Mouse (Mus musculus): ENCODE measurements around the gene Hnrnpul2.
A peak's percentile ranks its signal among the peaks of the same experiment; 100 is the strongest.

Hnrnpul2 gene

DNA sequence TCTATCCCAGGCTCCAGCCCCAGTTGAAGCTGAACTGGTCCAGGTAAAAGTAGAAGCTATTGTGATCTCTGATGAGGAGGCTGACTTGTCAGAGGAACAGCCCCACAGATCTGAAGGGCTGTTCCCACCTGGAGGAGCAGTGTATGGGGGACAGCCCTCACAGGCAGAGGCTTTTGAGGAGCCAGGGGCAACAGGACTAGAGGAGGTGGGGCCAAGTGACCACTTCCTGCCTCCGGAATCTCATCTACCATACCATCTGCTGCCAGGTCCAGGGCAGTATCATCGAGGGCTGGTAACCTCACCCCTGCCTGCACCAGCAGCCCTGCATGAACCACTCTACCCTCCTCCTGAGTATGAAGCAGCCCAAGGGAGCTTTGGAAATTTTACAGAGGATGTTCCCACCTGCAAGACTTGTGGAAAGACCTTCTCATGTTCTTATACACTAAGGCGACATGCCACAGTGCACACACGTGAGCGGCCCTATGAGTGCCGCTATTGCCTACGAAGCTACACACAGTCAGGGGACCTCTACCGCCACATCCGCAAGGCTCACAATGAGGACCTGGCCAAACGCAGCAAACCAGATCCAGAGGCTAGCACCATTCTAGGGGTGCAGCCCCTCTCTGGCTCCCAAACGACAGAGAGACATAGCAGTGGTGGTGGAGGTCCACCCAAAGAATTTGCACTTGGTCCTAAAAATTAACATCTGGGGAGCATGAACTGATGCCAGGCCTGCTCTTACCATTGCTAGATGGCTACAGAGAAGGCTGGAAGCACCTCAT is 15.7 kb upstream of the Hnrnpul2 start:
- H3K4me1 ChIP-seq (replicated peaks; ENCODE audit: low read depth, low read length), result peaks cover 61% of the 10 kb centered on the region
- H3K27me3 ChIP-seq (ENCODE audit: insufficient read depth, low read length), result no peaks in the 10 kb centered on the region
- TF ChIP-seq NANOG (IDR thresholded peaks at IDR 0.05; ENCODE audit: borderline replicate concordance, low read length) (no peak), CTCF (conservative IDR thresholded peaks at IDR 0.05; ENCODE audit: low read length) (no peak), POU5F1 (IDR thresholded peaks at IDR 0.05; ENCODE audit: borderline replicate concordance, low read length) (no peak)
- peaks cover 59% of the 10 kb centered on the region for H3K36me3 ChIP-seq (ENCODE audit: insufficient read depth, low read length)
- peak overlapping the region; percentile 92; the same call in 1 of the 2 replicates for H3K4me3 ChIP-seq (replicated peaks; ENCODE audit: low read length)
- no peaks in the 10 kb centered on the region for H3K9me3 ChIP-seq (ENCODE audit: low read length)

DNA sequence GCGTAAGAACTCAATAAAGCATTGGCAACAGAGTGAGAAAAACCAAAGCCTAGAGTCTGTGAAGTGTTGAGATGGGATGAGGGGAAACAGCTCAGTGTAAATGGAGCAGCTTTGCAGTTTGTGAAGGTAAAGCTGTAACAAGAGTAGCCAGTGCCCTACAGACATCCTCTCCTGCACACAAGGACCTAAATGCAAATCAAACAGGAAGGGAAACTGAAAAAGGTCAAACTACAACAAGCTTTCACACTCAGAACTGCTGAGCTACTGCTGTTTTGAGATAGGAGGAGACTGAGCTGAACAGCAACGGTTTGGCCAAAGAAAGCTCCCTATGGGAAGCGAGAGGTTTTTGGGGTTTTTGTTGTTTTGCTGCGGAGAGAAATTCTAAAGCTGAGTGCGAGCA is 13.0 kb upstream of the Hnrnpul2 start:
- Histone ChIP-seq H3K9me3 (ENCODE audit: low read length) (no peaks in the 10 kb centered on the region), H3K4me3 (replicated peaks; ENCODE audit: low read length) (0 out of 2 replicates have a peak overlapping the region, but pooled peaks have one; percentile 17), H3K36me3 (ENCODE audit: insufficient read depth, low read length) (peaks cover 86% of the 10 kb centered on the region), H3K4me1 (replicated peaks; ENCODE audit: low read depth, low read length) (peaks cover 54% of the 10 kb centered on the region), H3K27me3 (ENCODE audit: insufficient read depth, low read length) (no peaks in the 10 kb centered on the region)
- no peak for TF ChIP-seq NANOG (IDR thresholded peaks at IDR 0.05; ENCODE audit: borderline replicate concordance, low read length)
- TF ChIP-seq CTCF (conservative IDR thresholded peaks at IDR 0.05; ENCODE audit: low read length), result no peak
- TF ChIP-seq POU5F1 (IDR thresholded peaks at IDR 0.05; ENCODE audit: borderline replicate concordance, low read length), result no peak

DNA sequence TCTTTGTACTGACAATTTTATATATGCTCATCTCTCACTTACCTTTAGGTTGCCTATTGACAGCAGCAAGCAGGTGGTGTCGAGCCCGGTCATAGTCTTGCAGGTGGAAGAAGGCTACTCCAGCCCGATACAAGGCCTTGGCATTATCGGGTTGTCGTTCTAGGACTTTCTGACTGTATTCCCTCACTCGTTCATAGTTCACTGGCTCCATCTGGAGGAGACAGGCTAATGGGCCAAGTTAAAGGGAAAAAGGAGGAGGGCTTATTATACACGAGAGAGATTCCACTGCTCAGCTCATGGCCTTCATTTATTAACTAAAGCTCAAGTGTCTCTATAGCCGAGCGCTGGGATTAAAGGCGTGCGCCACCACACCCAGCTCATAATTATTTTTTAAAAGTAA is 4.0 kb upstream of the Hnrnpul2 start:
- Histone ChIP-seq H3K27me3 (ENCODE audit: insufficient read depth, low read length) (no peaks in the 10 kb centered on the region), H3K36me3 (ENCODE audit: insufficient read depth, low read length) (peaks cover 75% of the 10 kb centered on the region), H3K4me3 (replicated peaks; ENCODE audit: low read length) (no peak overlapping the region), H3K4me1 (replicated peaks; ENCODE audit: low read depth, low read length) (peaks cover 36% of the 10 kb centered on the region), H3K9me3 (ENCODE audit: low read length) (no peaks in the 10 kb centered on the region)
- TF ChIP-seq NANOG (IDR thresholded peaks at IDR 0.05; ENCODE audit: borderline replicate concordance, low read length) (no peak), POU5F1 (IDR thresholded peaks at IDR 0.05; ENCODE audit: borderline replicate concordance, low read length) (no peak), CTCF (conservative IDR thresholded peaks at IDR 0.05; ENCODE audit: low read length) (no peak)

DNA sequence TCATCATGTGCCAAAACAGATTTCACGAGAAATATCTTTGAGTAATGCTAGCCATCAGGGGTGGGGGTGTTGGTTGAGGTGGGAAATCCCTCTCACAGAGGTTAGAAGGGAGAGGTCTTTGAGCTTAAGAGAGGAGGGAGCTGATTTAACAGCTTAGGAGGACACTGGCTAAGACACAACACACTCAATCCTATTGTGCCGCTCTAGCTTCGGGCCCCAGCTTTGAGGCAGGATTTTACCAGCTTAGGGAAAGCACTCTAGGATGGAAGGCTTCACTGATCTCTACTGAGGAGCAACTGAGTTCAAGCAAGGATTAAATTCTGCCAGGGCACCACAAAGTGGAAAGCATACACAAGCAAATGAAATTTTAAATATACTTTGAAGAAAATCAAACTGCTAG is 2.8 kb upstream of the Hnrnpul2 start:
- peaks cover 48% of the 10 kb centered on the region for H3K4me1 ChIP-seq (replicated peaks; ENCODE audit: low read depth, low read length)

DNA sequence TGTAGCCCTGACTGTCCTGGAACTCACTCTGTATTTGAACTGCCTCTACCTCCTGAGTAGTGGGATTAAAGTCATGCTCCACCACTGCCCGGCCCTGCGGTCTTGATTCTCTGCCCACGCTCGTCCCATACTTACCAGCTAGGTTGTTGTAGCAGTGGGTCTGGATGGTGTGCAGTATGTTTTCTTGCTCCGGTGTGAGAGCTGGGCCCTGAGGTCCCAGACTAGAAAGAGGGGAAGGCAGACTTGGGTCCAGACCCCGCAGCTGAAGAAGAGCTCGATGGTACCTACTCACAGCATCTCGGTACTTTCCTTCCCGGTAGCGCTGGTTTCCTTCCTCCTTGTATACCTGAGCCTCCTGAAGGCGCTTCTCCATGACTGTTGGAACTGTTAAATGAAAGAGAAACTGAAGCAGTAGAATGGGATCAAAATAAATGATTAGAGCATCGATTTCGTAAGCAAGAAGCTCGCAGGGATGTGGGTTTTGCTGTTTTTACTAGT is 1.5 kb upstream of the Hnrnpul2 start:
- Histone ChIP-seq H3K27me3 (ENCODE audit: insufficient read depth, low read length) (no peaks in the 10 kb centered on the region), H3K36me3 (ENCODE audit: insufficient read depth, low read length) (peaks cover 75% of the 10 kb centered on the region), H3K9me3 (ENCODE audit: low read length) (no peaks in the 10 kb centered on the region), H3K4me1 (replicated peaks; ENCODE audit: low read depth, low read length) (peaks cover 61% of the 10 kb centered on the region), H3K4me3 (replicated peaks; ENCODE audit: low read length) (peak overlapping the region; percentile 99)
- TF ChIP-seq POU5F1 (IDR thresholded peaks at IDR 0.05; ENCODE audit: borderline replicate concordance, low read length) (no peak), NANOG (IDR thresholded peaks at IDR 0.05; ENCODE audit: borderline replicate concordance, low read length) (no peak), CTCF (conservative IDR thresholded peaks at IDR 0.05; ENCODE audit: low read length) (no peak)

More for the DNA sequence above, 2.8 kb upstream of the Hnrnpul2 start:
- no peak overlapping the region for H3K4me3 ChIP-seq (replicated peaks; ENCODE audit: low read length)
- H3K36me3 ChIP-seq (ENCODE audit: insufficient read depth, low read length), result peaks cover 76% of the 10 kb centered on the region
- H3K27me3 ChIP-seq (ENCODE audit: insufficient read depth, low read length), result no peaks in the 10 kb centered on the region
- TF ChIP-seq NANOG (IDR thresholded peaks at IDR 0.05; ENCODE audit: borderline replicate concordance, low read length) (no peak), CTCF (conservative IDR thresholded peaks at IDR 0.05; ENCODE audit: low read length) (no peak), POU5F1 (IDR thresholded peaks at IDR 0.05; ENCODE audit: borderline replicate concordance, low read length) (no peak)
- no peaks in the 10 kb centered on the region for H3K9me3 ChIP-seq (ENCODE audit: low read length)

DNA sequence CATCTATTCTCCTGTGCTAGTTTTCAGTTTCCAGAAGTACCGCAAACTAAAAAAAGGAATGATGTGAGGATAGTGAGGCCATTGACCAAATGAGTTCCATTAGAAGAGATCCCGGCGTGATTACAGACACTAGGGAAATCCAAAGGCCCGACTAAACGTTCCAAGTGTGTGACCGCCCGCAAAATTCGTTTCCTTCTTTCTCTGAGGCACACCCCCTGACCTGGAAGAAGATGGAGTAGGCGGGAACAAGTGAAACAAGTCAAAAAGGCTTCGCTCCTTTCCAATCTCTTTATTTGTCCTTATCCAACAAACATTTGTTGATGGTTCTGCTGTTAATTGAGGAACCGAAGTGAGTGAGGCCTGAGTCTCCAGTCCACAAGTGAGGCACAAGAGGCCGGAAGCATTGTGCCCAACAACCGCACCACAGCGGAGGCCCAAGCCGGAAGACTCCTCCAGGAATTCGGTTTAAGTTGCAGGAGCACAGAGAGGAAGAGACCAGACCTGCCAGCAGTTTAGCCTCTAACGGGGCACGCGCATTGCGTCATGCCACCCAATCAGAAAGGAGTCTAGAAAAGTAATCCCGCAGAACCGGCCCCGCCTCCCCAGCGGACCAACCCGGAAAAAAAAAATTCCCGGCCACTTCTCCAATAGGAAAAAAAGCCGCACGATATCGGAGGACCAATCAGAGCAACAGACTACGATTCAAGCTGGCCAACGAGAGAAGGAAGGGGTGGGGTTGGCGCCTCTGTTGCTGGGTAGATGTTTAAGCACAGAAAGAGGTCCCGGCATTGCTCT is 812 bp upstream of the Hnrnpul2 start, which contains the start of gene Ttc9c:
Gene Ttc9c, minus strand, starts transcription at position 533 of the 795 bp plus-strand sequence.
- no peaks in the 10 kb centered on the region for H3K9me3 ChIP-seq (ENCODE audit: low read length)
- H3K4me1 ChIP-seq (replicated peaks; ENCODE audit: low read depth, low read length), result peaks cover 63% of the 10 kb centered on the region
- H3K36me3 ChIP-seq (ENCODE audit: insufficient read depth, low read length), result peaks cover 75% of the 10 kb centered on the region
- no peak for TF ChIP-seq POU5F1 (IDR thresholded peaks at IDR 0.05; ENCODE audit: borderline replicate concordance, low read length)
- no peak for TF ChIP-seq NANOG (IDR thresholded peaks at IDR 0.05; ENCODE audit: borderline replicate concordance, low read length)
- TF ChIP-seq CTCF (conservative IDR thresholded peaks at IDR 0.05; ENCODE audit: low read length), result no peak
- no peaks in the 10 kb centered on the region for H3K27me3 ChIP-seq (ENCODE audit: insufficient read depth, low read length)
- H3K4me3 ChIP-seq (replicated peaks; ENCODE audit: low read length), result peak within 1 kb of the TSS; percentile 99

DNA sequence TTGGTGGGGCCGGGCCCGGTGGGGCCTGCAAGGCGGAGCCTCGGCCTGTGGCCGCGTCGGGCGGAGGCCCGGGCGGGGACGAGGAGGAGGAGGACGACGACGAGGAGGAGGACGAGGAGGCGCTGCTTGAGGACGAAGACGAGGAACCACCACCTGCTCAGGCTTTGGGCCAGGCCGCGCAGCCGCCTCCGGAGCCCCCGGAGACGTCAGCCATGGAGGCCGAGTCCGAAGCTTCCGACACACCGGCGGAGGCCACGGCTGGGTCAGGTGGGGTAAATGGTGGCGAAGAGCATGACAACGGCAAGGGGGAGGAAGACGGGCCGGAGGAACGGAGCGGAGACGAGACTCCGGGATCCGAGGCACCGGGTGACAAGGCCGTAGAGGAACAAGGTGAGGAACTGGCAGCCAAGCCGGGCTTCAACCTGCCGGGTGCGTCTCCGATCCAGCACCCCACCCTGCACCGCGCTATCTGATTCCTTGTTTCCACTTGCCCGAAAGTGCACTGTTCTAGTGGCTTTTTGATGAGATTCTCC is 680 bp downstream of the Hnrnpul2 start:
- TF ChIP-seq NANOG (IDR thresholded peaks at IDR 0.05; ENCODE audit: borderline replicate concordance, low read length) (no peak), CTCF (conservative IDR thresholded peaks at IDR 0.05; ENCODE audit: low read length) (no peak), POU5F1 (IDR thresholded peaks at IDR 0.05; ENCODE audit: borderline replicate concordance, low read length) (no peak)
- Histone ChIP-seq H3K27me3 (ENCODE audit: insufficient read depth, low read length) (no peaks in the 10 kb centered on the region), H3K4me1 (replicated peaks; ENCODE audit: low read depth, low read length) (peaks cover 68% of the 10 kb centered on the region), H3K4me3 (replicated peaks; ENCODE audit: low read length) (peak overlapping the region; percentile 99), H3K9me3 (ENCODE audit: low read length) (no peaks in the 10 kb centered on the region), H3K36me3 (ENCODE audit: insufficient read depth, low read length) (peaks cover 76% of the 10 kb centered on the region)

DNA sequence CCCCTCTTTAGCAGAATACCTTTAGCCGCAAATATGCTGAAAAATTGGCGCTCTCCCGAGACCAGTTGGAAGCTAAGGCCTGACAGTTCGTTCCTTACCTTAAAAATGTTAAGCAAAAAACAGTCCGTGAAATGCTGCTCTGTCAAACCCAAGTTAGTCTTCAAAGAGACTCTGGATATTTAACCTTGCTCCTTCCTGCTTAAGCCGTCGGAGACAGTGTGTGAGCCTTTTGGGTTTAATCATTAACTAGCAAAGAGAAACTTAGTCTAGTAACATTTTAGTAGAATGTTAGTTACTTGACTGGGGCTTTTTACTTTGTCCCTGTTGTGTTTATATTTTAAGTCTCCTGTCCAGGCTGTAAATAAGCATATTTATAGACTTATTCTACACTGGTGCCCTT is 1.3 kb downstream of the Hnrnpul2 start:
- Histone ChIP-seq H3K4me3 (replicated peaks; ENCODE audit: low read length) (peak overlapping the region; percentile 99), H3K36me3 (ENCODE audit: insufficient read depth, low read length) (peaks cover 76% of the 10 kb centered on the region), H3K9me3 (ENCODE audit: low read length) (no peaks in the 10 kb centered on the region), H3K27me3 (ENCODE audit: insufficient read depth, low read length) (no peaks in the 10 kb centered on the region), H3K4me1 (replicated peaks; ENCODE audit: low read depth, low read length) (peaks cover 62% of the 10 kb centered on the region)
- TF ChIP-seq POU5F1 (IDR thresholded peaks at IDR 0.05; ENCODE audit: borderline replicate concordance, low read length), result no peak
- no peak for TF ChIP-seq CTCF (conservative IDR thresholded peaks at IDR 0.05; ENCODE audit: low read length)
- no peak for TF ChIP-seq NANOG (IDR thresholded peaks at IDR 0.05; ENCODE audit: borderline replicate concordance, low read length)
